Mouse (Mus musculus) MEL (cell line): ENCODE results near the gene Gm40193. TPM values are rescaled to one million over a fixed set of nuclear protein-coding genes. Genes with fewer than 3 reads are reported as not detected.

Source experiments
- DNase-seq: peaks from one replicate; pipeline ENCODE4 v3.0.0; 2011; ENCODE audit warnings: low read depth, low spot score
- H3K27ac ChIP-seq: 2 replicates; pipeline ENCODE4 v1.5.1; 2012; ENCODE audit warnings: low read depth, mild to moderate bottlenecking, control low read depth, low read length, moderate library complexity; ENCODE audit not compliant: control insufficient read depth
- H3K27me3 ChIP-seq, 2 experiments: fragments of 150-350 bp in 1 of 2; sonication (generic) in 1 of 2; 2 replicates each; pipeline ENCODE4 v1.6.1; 2012; ENCODE audit warnings: low read length in 2 of 2, mild to moderate bottlenecking in 2 of 2, improper control_type of control experiment in 1 of 2, moderate library complexity in 1 of 2; ENCODE audit not compliant: insufficient read depth in 2 of 2, control insufficient read depth in 1 of 2
- H3K36me3 ChIP-seq, 2 experiments: 2 replicates each; pipeline ENCODE4 v1.6.1; 2012 to 2014; ENCODE audit warnings: low read length in 2 of 2, improper control_type of control experiment in 1 of 2, inconsistent platforms in 1 of 2, mild to moderate bottlenecking in 1 of 2; ENCODE audit not compliant: insufficient read depth in 2 of 2, control insufficient read depth in 1 of 2
- H3K4me1 ChIP-seq, 2 experiments: fragments of 150-350 bp in 1 of 2; sonication (generic) in 1 of 2; 2 replicates each; pipeline ENCODE4 v1.6.1; 2012; ENCODE audit warnings: low read length in 2 of 2, improper control_type of control experiment in 1 of 2, mild to moderate bottlenecking in 1 of 2; ENCODE audit not compliant: insufficient read depth in 2 of 2, control insufficient read depth in 1 of 2
- H3K4me3 ChIP-seq, 2 experiments: fragments of 150-350 bp in 1 of 2; sonication (generic) in 1 of 2; 2 replicates each; pipeline ENCODE4 v1.5.1; 2012; ENCODE audit warnings: low read depth in 2 of 2, low read length in 2 of 2, mild to moderate bottlenecking in 2 of 2, moderate library complexity in 2 of 2, control low read depth in 1 of 2, improper control_type of control experiment in 1 of 2; ENCODE audit not compliant: control insufficient read depth in 1 of 2, insufficient read depth in 1 of 2
- H3K79me2 ChIP-seq: 2 replicates; pipeline ENCODE4 v1.6.1; 2012; ENCODE audit warnings: mild to moderate bottlenecking, low read length, moderate library complexity; ENCODE audit not compliant: control insufficient read depth, poor library complexity, insufficient read depth
- H3K9ac ChIP-seq: 2 replicates; pipeline ENCODE4 v1.6.1; 2012; ENCODE audit warnings: low read depth, mild to moderate bottlenecking, control low read depth, low read length, moderate library complexity; ENCODE audit not compliant: control insufficient read depth, poor library complexity, severe bottlenecking
- H3K9me3 ChIP-seq: fragments of 150-350 bp; sonication (generic); replicated peaks from 2 replicates; pipeline ENCODE4 v1.6.1; 2012; ENCODE audit warnings: mild to moderate bottlenecking, low read length, improper control_type of control experiment, moderate library complexity; ENCODE audit not compliant: insufficient read depth
- CHD1 ChIP-seq: IDR thresholded peaks from 2 replicates; pipeline ENCODE4 v1.6.1; 2012; ENCODE audit warnings: low read depth, mild to moderate bottlenecking, inconsistent platforms, low read length, improper control_type of control experiment
- CTCF ChIP-seq, 3 experiments: IDR thresholded peaks in 2 of 3; conservative IDR thresholded peaks in 1 of 3; 2 replicates each; pipeline ENCODE4 v1.5.1; 2011 to 2012; ENCODE audit warnings: low read length in 3 of 3, low read depth in 2 of 3, mild to moderate bottlenecking in 2 of 3, improper control_type of control experiment in 1 of 3, inconsistent platforms in 1 of 3, mixed read lengths in 1 of 3, moderate library complexity in 1 of 3; ENCODE audit not compliant: control insufficient read depth in 1 of 3, insufficient read depth in 1 of 3, poor library complexity in 1 of 3, severe bottlenecking in 1 of 3
- E2F4 ChIP-seq: IDR thresholded peaks from 2 replicates; pipeline ENCODE4 v1.6.1; 2011; ENCODE audit warnings: low read depth, low read length, improper control_type of control experiment, borderline replicate concordance
- ELF1 ChIP-seq: IDR thresholded peaks from 2 replicates; pipeline ENCODE4 v1.6.1; 2014; ENCODE audit warnings: low read depth, mild to moderate bottlenecking, inconsistent platforms, low read length, improper control_type of control experiment, moderate library complexity
- EP300 ChIP-seq, 2 experiments: IDR thresholded peaks; 2 replicates each; pipeline ENCODE4 v1.6.1; 2011; ENCODE audit warnings: improper control_type of control experiment in 2 of 2, low read length in 2 of 2, low read depth in 1 of 2, mild to moderate bottlenecking in 1 of 2
- ETS1 ChIP-seq: IDR thresholded peaks from 2 replicates; pipeline ENCODE4 v1.6.1; 2012; ENCODE audit warnings: low read depth, mild to moderate bottlenecking, inconsistent platforms, low read length, improper control_type of control experiment, moderate library complexity
- GATA1 ChIP-seq: IDR thresholded peaks from 2 replicates; pipeline ENCODE4 v1.6.1; 2011; ENCODE audit warnings: low read depth, low read length, improper control_type of control experiment
- HCFC1 ChIP-seq: IDR thresholded peaks from 2 replicates; pipeline ENCODE4 v1.6.1; 2012; ENCODE audit warnings: low read depth, mild to moderate bottlenecking, inconsistent platforms, low read length, improper control_type of control experiment, moderate library complexity
- KAT2A ChIP-seq: conservative IDR thresholded peaks from 2 replicates; pipeline ENCODE4 v1.6.1; 2012; ENCODE audit warnings: low read depth, low read length, improper control_type of control experiment, inconsistent platforms
- MAX ChIP-seq: IDR thresholded peaks from 2 replicates; pipeline ENCODE4 v1.6.1; 2011; ENCODE audit warnings: low read length, improper control_type of control experiment
- MYC ChIP-seq: IDR thresholded peaks from 2 replicates; pipeline ENCODE4 v1.6.1; 2011; ENCODE audit warnings: low read depth, mild to moderate bottlenecking, low read length, improper control_type of control experiment, moderate library complexity
- NRF1 ChIP-seq: IDR thresholded peaks from 2 replicates; pipeline ENCODE4 v1.6.1; 2014; ENCODE audit warnings: low read depth, mild to moderate bottlenecking, inconsistent platforms, low read length, improper control_type of control experiment, moderate library complexity; ENCODE audit not compliant: poor library complexity, insufficient read depth, severe bottlenecking
- POLR2AphosphoS5 ChIP-seq: IDR thresholded peaks from 2 replicates; pipeline ENCODE4 v1.6.1; 2012; ENCODE audit warnings: low read depth, borderline replicate concordance, mild to moderate bottlenecking, inconsistent platforms, low read length, moderate library complexity, mixed read lengths
- RAD21 ChIP-seq: IDR thresholded peaks from 2 replicates; pipeline ENCODE4 v1.6.1; 2011; ENCODE audit warnings: mild to moderate bottlenecking, low read depth, low read length, improper control_type of control experiment
- SIN3A ChIP-seq: IDR thresholded peaks from 2 replicates; pipeline ENCODE4 v1.6.1; 2012; ENCODE audit warnings: low read length, improper control_type of control experiment, inconsistent platforms
- SMC3 ChIP-seq: IDR thresholded peaks from 2 replicates; pipeline ENCODE4 v1.6.1; 2011; ENCODE audit warnings: low read depth, low read length, improper control_type of control experiment
- TAL1 ChIP-seq: IDR thresholded peaks from 2 replicates; pipeline ENCODE4 v1.6.1; 2012; ENCODE audit warnings: mild to moderate bottlenecking, inconsistent platforms, low read length, moderate library complexity, mixed read lengths
- TBP ChIP-seq: IDR thresholded peaks from 2 replicates; pipeline ENCODE4 v1.8.0; 2011; ENCODE audit warnings: low read depth, low read length, improper control_type of control experiment
- TCF12 ChIP-seq: IDR thresholded peaks from 2 replicates; pipeline ENCODE4 v1.6.1; 2014; ENCODE audit warnings: low read depth, mild to moderate bottlenecking, inconsistent platforms, low read length, improper control_type of control experiment, moderate library complexity
- ZC3H11A ChIP-seq: IDR thresholded peaks from 2 replicates; pipeline ENCODE4 v1.6.1; 2012; ENCODE audit warnings: low read depth, mild to moderate bottlenecking, inconsistent platforms, low read length, improper control_type of control experiment
- ZKSCAN1 ChIP-seq: IDR thresholded peaks from 2 replicates; pipeline ENCODE4 v1.6.1; 2012; ENCODE audit warnings: low read depth, mild to moderate bottlenecking, inconsistent platforms, low read length, improper control_type of control experiment, moderate library complexity
- ZNF384 ChIP-seq: IDR thresholded peaks from 2 replicates; pipeline ENCODE4 v1.6.1; 2012; ENCODE audit warnings: low read depth, mild to moderate bottlenecking, inconsistent platforms, low read length, improper control_type of control experiment
- polyA plus RNA-seq, 2 experiments: library from polyadenylated mRNA; stranded (reverse) in 1 of 2; unstranded in 1 of 2; fragments of >175 nt in 1 of 2; fragments of >200 nt in 1 of 2; gene quantifications; 2 replicates each; pipeline versions ENCODE4 v1.2.1 to v1.2.4; 2012; ENCODE audit warnings: low replicate concordance in 2 of 2, low read depth in 1 of 2; ENCODE audit not compliant: insufficient read length in 2 of 2, insufficient read depth in 1 of 2, missing spikeins in 1 of 2
- total RNA-seq: library from RNA; depleted of rRNA; stranded (reverse); fragments of 300-350 nt; gene quantifications from 2 replicates; pipeline ENCODE4 v1.2.3, GENCODE M21; 2012

Gene Gm40193
- total and polyA plus RNA-seq, 3 experiments, result not detected

DNA sequence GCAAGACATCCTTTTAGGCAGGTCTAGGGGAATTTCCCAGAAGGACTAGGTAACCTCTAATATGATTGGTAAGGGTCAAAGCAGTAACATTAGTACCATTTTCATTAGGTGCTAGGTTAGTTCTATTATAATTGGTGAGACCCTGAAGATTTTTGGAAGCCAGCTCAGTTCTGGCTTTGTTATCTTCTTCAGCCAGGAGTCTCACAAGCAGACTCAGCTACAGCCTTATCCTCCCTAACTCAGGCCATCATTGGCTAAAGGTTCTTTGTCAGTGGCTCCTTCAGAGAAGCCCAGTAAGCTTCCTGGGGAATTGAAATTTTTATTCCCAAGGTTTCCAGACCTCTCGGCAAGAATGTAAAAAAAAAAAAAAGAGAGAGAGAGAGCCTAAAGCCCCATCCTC, 14.3 kb downstream of the Gm40193 start:
- Histone ChIP-seq H3K9ac (no peak overlapping the region), H3K4me1 (peaks cover 8 to 14% of the 10 kb centered on the region in 2 experiments), H3K27me3 (no peaks in the 10 kb centered on the region), H3K27ac (no peak overlapping the region), H3K9me3 (no peaks in the 10 kb centered on the region), H3K4me3 (no peak overlapping the region), H3K79me2 (no peaks in the 10 kb centered on the region), H3K36me3 (peaks cover 0 to 17% of the 10 kb centered on the region in 2 experiments; a peak in 2 of 4 replicates)
- peak; percentile 59 for DNase-seq
- TF ChIP-seq TCF12 (peak; percentile 30; the same call in 1 of the 2 replicates), TAL1 (peak; percentile 66), MAX (no peak), GATA1 (peak; percentile 68), EP300 (IDR thresholded peaks at IDR 0.05; ENCODE audit: low read depth in 1 of 2, low read length in 2 of 2) (peak; percentile 43 to 50; a peak in 3 of 4 replicates), NRF1 (no peak), E2F4 (no peak)

DNA sequence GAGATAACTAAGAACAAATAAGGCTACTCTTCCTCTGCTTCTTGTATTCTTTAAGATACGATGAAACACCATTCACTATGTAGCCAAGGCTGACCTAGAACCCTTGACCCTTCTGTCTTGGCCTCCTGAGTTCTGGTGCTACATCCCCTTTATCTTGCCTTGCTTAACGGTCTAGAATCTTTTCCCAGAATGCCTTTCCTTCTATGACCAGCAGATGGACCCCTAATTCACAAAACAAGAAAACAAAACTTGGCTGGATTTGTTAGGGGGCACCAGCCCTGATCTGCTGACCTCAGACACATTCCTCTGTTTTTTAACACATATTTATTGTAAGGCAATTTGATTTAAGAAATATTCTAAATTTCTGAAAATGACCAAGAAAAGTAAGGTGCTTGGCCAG, 16.4 kb downstream of the Gm40193 start:
- Histone ChIP-seq H3K4me1 (peaks cover 18 to 28% of the 10 kb centered on the region in 2 experiments), H3K9me3 (no peaks in the 10 kb centered on the region), H3K27ac (no peak overlapping the region), H3K36me3 (peaks cover 0 to 33% of the 10 kb centered on the region in 2 experiments; a peak in 2 of 4 replicates), H3K27me3 (no peaks in the 10 kb centered on the region), H3K4me3 (no peak overlapping the region), H3K9ac (no peak overlapping the region), H3K79me2 (no peaks in the 10 kb centered on the region)
- no peak for TF ChIP-seq MAX
- peak; percentile 95 for TF ChIP-seq SMC3
- TF ChIP-seq KAT2A, result no peak
- peak; percentile 43; the same call in 1 of the 2 replicates for TF ChIP-seq GATA1
- TF ChIP-seq ZNF384, result 0 out of 2 replicates have a peak, but pooled peaks have one; percentile 29
- TF ChIP-seq HCFC1, result peak; percentile 48; the same call in 1 of the 2 replicates
- TF ChIP-seq ELF1, result no peak
- TF ChIP-seq CHD1, result no peak
- TF ChIP-seq POLR2AphosphoS5, result no peak
- no peak for TF ChIP-seq EP300 (IDR thresholded peaks at IDR 0.05; ENCODE audit: low read depth in 1 of 2, low read length in 2 of 2)
- TF ChIP-seq ETS1, result no peak
- TF ChIP-seq SIN3A, result 0 out of 2 replicates have a peak, but pooled peaks have one; percentile 30
- peak; percentile 93 for TF ChIP-seq ZC3H11A
- TF ChIP-seq NRF1, result no peak
- TF ChIP-seq CTCF (IDR thresholded peaks at IDR 0.05 in 2 of 3, conservative IDR thresholded peaks at IDR 0.05 in 1 of 3; ENCODE audit: control insufficient read depth in 1 of 3, insufficient read depth in 1 of 3, low read depth in 2 of 3, low read length in 3 of 3, poor library complexity in 1 of 3, severe bottlenecking in 1 of 3), result peak; percentile 29 to 98 (median 72)
- no peak for TF ChIP-seq ZKSCAN1
- no peak for TF ChIP-seq TBP
- TF ChIP-seq MYC, result 0 out of 2 replicates have a peak, but pooled peaks have one; percentile 47
- TF ChIP-seq RAD21, result peak; percentile 95
- peak; percentile 83 for DNase-seq
